Mouse (Mus musculus): Measurements from ENCODE around the gene Lrrc46. TPM values are rescaled to one million over a fixed set of nuclear protein-coding genes. Genes with fewer than 3 reads are reported as not detected.

The Lrrc46 gene
- polyA plus RNA-seq, 1 experiment from 2014 or later = 7.5 TPM

- Histone ChIP-seq H3K4me2 (replicated peaks; ENCODE audit: low read depth, low read length) (no peak overlapping the region), H3K4me3 (ENCODE audit: low read depth, low read length) (no peak overlapping the region), H3K36me3 (ENCODE audit: insufficient read depth, low read length) (no peaks in the 10 kb centered on the region), H3K9me3 (ENCODE audit: low read length) (no peaks in the 10 kb centered on the region), H3K9ac (replicated peaks; ENCODE audit: low read depth) (no peak overlapping the region), H3K27ac (ENCODE audit: low read length) (no peak overlapping the region), H3K4me1 (ENCODE audit: insufficient read depth, low read depth, low read length) (no peaks in the 10 kb centered on the region), H3K27me3 (replicated peaks; ENCODE audit: insufficient read depth, low read length) (no peaks in the 10 kb centered on the region)
- no peak for DNase-seq (ENCODE audit: low spot score)
- TF ChIP-seq EP300 (IDR thresholded peaks at IDR 0.05) (no peak), CTCF (IDR thresholded peaks at IDR 0.05) (no peak)
- 48% methylated on average over 8 of the region's 8 CpGs for WGBS
- no peak for ATAC-seq
Measured at GRCm38 (mm10) chr11:97009198-97009790, 31.9 kb downstream of the Lrrc46 start.

DNA sequence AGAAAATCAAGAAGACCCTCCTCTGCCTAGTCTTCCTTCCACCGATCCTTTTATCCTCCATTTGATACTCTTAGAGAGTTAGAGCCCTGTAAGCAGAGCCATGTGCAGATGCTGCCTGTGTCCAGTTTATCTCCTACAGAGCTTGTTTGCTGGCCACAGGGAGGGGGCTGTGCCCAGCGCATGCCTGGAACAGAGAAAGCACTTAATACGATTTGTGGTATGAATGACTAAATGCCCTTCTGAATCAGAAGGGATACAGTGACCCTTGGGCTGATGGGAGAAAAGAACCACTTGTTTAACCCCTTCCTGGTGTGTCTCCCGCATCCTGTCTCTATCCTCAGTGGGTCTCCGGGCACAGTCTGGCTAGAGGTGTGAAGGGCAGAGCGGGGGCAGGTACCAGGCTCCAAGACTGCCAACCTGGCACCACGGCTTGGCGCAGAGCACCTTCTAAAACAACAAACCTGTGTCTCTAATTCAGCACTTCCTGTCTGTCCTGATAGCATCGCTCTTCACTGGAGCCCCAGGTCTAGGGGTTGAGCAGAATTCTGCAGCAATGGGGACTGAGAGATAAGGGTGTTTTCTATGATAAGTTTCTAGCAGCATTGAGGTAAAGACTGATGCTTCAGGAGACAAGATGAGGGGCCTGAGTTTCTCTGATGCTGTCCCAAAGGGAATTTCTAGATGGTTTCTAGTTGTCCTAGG is 34.0 kb downstream of the Lrrc46 start:
- Histone ChIP-seq H3K9ac (replicated peaks; ENCODE audit: low read depth) (no peak overlapping the region), H3K4me2 (replicated peaks; ENCODE audit: low read depth, low read length) (no peak overlapping the region), H3K4me3 (ENCODE audit: low read depth, low read length) (no peak overlapping the region), H3K27ac (ENCODE audit: low read length) (no peak overlapping the region), H3K4me1 (ENCODE audit: insufficient read depth, low read depth, low read length) (no peaks in the 10 kb centered on the region), H3K27me3 (replicated peaks; ENCODE audit: insufficient read depth, low read length) (no peaks in the 10 kb centered on the region), H3K9me3 (ENCODE audit: low read length) (no peaks in the 10 kb centered on the region), H3K36me3 (ENCODE audit: insufficient read depth, low read length) (no peaks in the 10 kb centered on the region)
- 50% methylated on average over 9 of the region's 9 CpGs for WGBS
- ATAC-seq (no peak), DNase-seq (ENCODE audit: low spot score) (no peak)
- TF ChIP-seq EP300 (IDR thresholded peaks at IDR 0.05) (no peak), CTCF (IDR thresholded peaks at IDR 0.05) (no peak)

DNA sequence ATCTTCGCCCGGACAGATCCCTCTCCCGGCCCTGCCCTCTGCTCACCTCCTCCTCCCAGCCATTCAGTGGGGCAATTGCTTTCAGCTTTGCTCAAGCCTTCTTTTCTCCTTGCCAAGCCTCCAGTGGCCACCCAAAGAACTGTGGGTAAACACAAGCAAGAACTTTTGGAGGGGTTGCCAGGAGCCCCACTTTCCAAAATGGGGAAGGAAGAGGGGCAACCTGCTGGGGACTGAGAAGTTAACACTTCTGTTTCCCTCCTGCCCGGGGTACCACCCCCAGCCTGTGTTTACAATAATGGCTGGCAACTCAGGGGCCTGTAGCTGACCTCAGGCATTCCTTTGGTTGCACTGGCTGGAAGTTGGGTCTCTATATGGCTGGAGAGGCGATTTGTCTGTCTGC is 38.0 kb downstream of the Lrrc46 start:
- no peaks in the 10 kb centered on the region for H3K9me3 ChIP-seq (ENCODE audit: low read length)
- H3K27ac ChIP-seq (ENCODE audit: low read length) = no peak overlapping the region
- WGBS = 26% methylated on average over 5 of the region's 5 CpGs
- no peaks in the 10 kb centered on the region for H3K27me3 ChIP-seq (replicated peaks; ENCODE audit: insufficient read depth, low read length)
- no peaks in the 10 kb centered on the region for H3K4me1 ChIP-seq (ENCODE audit: insufficient read depth, low read depth, low read length)
- TF ChIP-seq EP300 (IDR thresholded peaks at IDR 0.05) = no peak
- TF ChIP-seq CTCF (IDR thresholded peaks at IDR 0.05) = no peak
- DNase-seq (ENCODE audit: low spot score) (no peak), ATAC-seq (no peak)
- H3K4me2 ChIP-seq (replicated peaks; ENCODE audit: low read depth, low read length) = no peak overlapping the region
- no peak overlapping the region for H3K9ac ChIP-seq (replicated peaks; ENCODE audit: low read depth)
- H3K4me3 ChIP-seq (ENCODE audit: low read depth, low read length) = no peak overlapping the region
- no peaks in the 10 kb centered on the region for H3K36me3 ChIP-seq (ENCODE audit: insufficient read depth, low read length)

DNA sequence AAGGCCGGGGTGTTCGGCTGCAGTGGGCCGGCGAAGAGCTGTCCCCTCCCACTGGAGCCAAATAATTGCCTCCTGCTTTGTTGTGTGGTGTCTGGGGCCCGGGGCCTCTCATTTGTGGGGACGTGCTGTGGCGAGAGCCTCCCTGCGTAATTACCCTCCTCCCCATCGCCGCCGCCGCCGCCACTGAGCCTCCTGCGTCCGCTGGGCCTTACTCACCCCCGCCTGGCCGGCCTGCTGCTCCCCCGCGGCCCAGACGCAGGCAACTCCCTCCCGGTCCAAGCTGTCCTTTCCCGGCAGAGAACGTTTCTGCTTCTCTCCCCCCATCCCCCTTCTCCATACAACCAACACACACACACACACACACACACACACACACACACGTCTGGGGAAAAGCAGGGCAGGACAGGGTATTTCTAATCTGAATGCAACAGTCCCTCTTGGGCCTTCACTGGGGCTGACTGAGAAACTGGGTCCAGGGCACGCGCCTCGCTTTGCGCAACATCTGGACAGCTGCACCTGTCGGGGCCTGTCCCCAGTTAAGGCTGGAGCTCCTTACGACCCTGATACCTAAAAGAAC is 43.7 kb downstream of the Lrrc46 start:
- no peaks in the 10 kb centered on the region for H3K36me3 ChIP-seq (ENCODE audit: insufficient read depth, low read length)
- H3K27ac ChIP-seq (ENCODE audit: low read length) = no peak overlapping the region
- peaks cover 6% of the 10 kb centered on the region; the same call in 1 of the 2 replicates for H3K27me3 ChIP-seq (replicated peaks; ENCODE audit: insufficient read depth, low read length)
- no peaks in the 10 kb centered on the region for H3K9me3 ChIP-seq (ENCODE audit: low read length)
- H3K4me3 ChIP-seq (ENCODE audit: low read depth, low read length) = 0 out of 2 replicates have a peak overlapping the region, but pooled peaks have one; percentile 3
- peak overlapping the region; percentile 44 for H3K4me2 ChIP-seq (replicated peaks; ENCODE audit: low read depth, low read length)
- DNase-seq (ENCODE audit: low spot score) (no peak), ATAC-seq (peak; percentile 37)
- TF ChIP-seq EP300 (IDR thresholded peaks at IDR 0.05) = no peak
- no peak for TF ChIP-seq CTCF (IDR thresholded peaks at IDR 0.05)
- WGBS = 15% methylated on average over 19 of the region's 30 CpGs
- H3K4me1 ChIP-seq (ENCODE audit: insufficient read depth, low read depth, low read length) = peaks cover 7% of the 10 kb centered on the region; the same call in 1 of the 2 replicates
- peak overlapping the region; percentile 32; the same call in 1 of the 2 replicates for H3K9ac ChIP-seq (replicated peaks; ENCODE audit: low read depth)

DNA sequence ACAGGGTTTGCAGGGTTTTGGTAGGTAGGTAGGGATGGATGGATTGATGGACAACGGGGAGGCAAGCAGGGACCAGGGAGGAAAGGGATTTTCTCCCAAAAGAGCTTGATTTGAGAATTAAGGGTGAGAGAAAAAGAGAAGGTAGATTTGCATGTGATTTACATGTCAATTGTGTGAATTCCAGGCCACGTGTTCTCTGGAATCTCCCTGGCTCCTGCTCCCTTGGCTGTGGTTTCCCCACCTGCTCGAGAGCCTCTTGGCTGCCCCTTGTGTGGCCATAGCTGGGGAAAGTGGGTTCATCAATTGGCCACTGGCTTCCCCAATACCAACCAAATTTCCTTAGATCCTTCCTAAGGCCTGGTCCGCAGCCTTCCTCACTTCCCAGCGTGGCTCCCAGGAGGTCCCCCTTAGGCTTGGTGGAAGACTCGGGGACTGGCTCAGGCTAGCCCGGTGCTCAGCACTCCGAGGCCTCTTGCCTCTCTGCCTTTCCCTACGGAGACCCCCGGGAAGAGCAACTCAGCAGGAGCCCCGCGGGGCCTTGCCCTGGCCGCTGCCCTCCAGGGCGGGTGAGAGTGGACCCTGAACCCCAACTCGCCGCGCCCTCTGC is 44.3 kb downstream of the Lrrc46 start:
- Histone ChIP-seq H3K4me2 (replicated peaks; ENCODE audit: low read depth, low read length) (peak overlapping the region; percentile 44), H3K27ac (ENCODE audit: low read length) (no peak overlapping the region), H3K4me1 (ENCODE audit: insufficient read depth, low read depth, low read length) (peaks cover 8% of the 10 kb centered on the region; the same call in 1 of the 2 replicates), H3K9ac (replicated peaks; ENCODE audit: low read depth) (peak overlapping the region; percentile 32; the same call in 1 of the 2 replicates), H3K36me3 (ENCODE audit: insufficient read depth, low read length) (no peaks in the 10 kb centered on the region), H3K9me3 (ENCODE audit: low read length) (no peaks in the 10 kb centered on the region), H3K27me3 (replicated peaks; ENCODE audit: insufficient read depth, low read length) (peaks cover 6% of the 10 kb centered on the region; the same call in 1 of the 2 replicates), H3K4me3 (ENCODE audit: low read depth, low read length) (0 out of 2 replicates have a peak overlapping the region, but pooled peaks have one; percentile 3)
- DNase-seq (ENCODE audit: low spot score) (no peak), ATAC-seq (0 out of 2 replicates have a peak, but pooled peaks have one; percentile 3)
- WGBS = 30% methylated on average over 15 of the region's 17 CpGs
- TF ChIP-seq CTCF (IDR thresholded peaks at IDR 0.05) (no peak), EP300 (IDR thresholded peaks at IDR 0.05) (no peak)

Data from lung, postnatal 0 days (tissue).